Mouse (Mus musculus): ENCODE results near the gene Ttc27. TPM values are rescaled to one million over a fixed set of nuclear protein-coding genes. Genes with fewer than 3 reads are reported as not detected.
A peak's percentile ranks its signal among the peaks of the same experiment; 100 is the strongest.

The Ttc27 gene
- polyA plus RNA-seq, 1 experiment from 2014 or later: 21.3 TPM

GRCm38 (mm10) chr17:74710731-74711130 is 6.8 kb upstream of the Ttc27 start:
- 0 out of 2 replicates have a peak, but pooled peaks cover 5% of the 10 kb centered on the region for H3K27me3 ChIP-seq (replicated peaks)
- no peak overlapping the region for H3K4me3 ChIP-seq
- no peak for ATAC-seq (ENCODE audit: low FRiP score, low read depth)
- no peaks in the 10 kb centered on the region for H3K9me3 ChIP-seq
- 81% methylated on average over 4 of the region's 4 CpGs for whole genome bisulfite sequencing
- no peak overlapping the region for H3K4me2 ChIP-seq (replicated peaks)
- H3K9ac ChIP-seq: no peak overlapping the region
- no peak overlapping the region for H3K27ac ChIP-seq
- H3K36me3 ChIP-seq: no peaks in the 10 kb centered on the region
- no peaks in the 10 kb centered on the region for H3K4me1 ChIP-seq

- no peaks in the 10 kb centered on the region for H3K4me1 ChIP-seq
- H3K27ac ChIP-seq: no peak overlapping the region
- H3K9me3 ChIP-seq: no peaks in the 10 kb centered on the region
- H3K36me3 ChIP-seq: no peaks in the 10 kb centered on the region
- no peak overlapping the region for H3K9ac ChIP-seq
- 89% methylated on average over 8 of the region's 8 CpGs for WGBS
- peaks cover 10% of the 10 kb centered on the region; the same call in 1 of the 2 replicates for H3K27me3 ChIP-seq (replicated peaks)
- H3K4me2 ChIP-seq (replicated peaks): no peak overlapping the region
- no peak for ATAC-seq (ENCODE audit: low FRiP score, low read depth)
- H3K4me3 ChIP-seq: no peak overlapping the region
Observed at GRCm38 (mm10) chr17:74711627-74712026, 5.9 kb upstream of the Ttc27 start.

- 62% methylated on average over 3 of the region's 3 CpGs for WGBS
- Histone ChIP-seq H3K36me3 (no peaks in the 10 kb centered on the region), H3K9me3 (no peaks in the 10 kb centered on the region), H3K4me2 (replicated peaks) (no peak overlapping the region), H3K27ac (no peak overlapping the region), H3K4me1 (peaks cover 4% of the 10 kb centered on the region; the same call in 1 of the 2 replicates), H3K9ac (no peak overlapping the region), H3K27me3 (replicated peaks) (peaks cover 10% of the 10 kb centered on the region; the same call in 1 of the 2 replicates), H3K4me3 (no peak overlapping the region)
- no peak for ATAC-seq (ENCODE audit: low FRiP score, low read depth)
Observed at GRCm38 (mm10) chr17:74715128-74715527, 2.4 kb upstream of the Ttc27 start.

GRCm38 (mm10) chr17:74715724-74716123 is 1.8 kb upstream of the Ttc27 start:
- no peak overlapping the region for H3K4me3 ChIP-seq
- H3K9ac ChIP-seq: no peak overlapping the region
- 38% methylated on average over 1 of the region's 1 CpGs for WGBS
- H3K36me3 ChIP-seq: no peaks in the 10 kb centered on the region
- peaks cover 10% of the 10 kb centered on the region; the same call in 1 of the 2 replicates for H3K27me3 ChIP-seq (replicated peaks)
- H3K9me3 ChIP-seq: no peaks in the 10 kb centered on the region
- H3K27ac ChIP-seq: no peak overlapping the region
- no peak for ATAC-seq (ENCODE audit: low FRiP score, low read depth)
- H3K4me1 ChIP-seq: peaks cover 4% of the 10 kb centered on the region; the same call in 1 of the 2 replicates
- no peak overlapping the region for H3K4me2 ChIP-seq (replicated peaks)

- ATAC-seq (ENCODE audit: low FRiP score, low read depth): no peak
- WGBS: 71% methylated on average over 3 of the region's 3 CpGs
- H3K36me3 ChIP-seq: peaks cover 2% of the 10 kb centered on the region; the same call in 1 of the 2 replicates
- peak overlapping the region; percentile 76; the same call in 1 of the 2 replicates for H3K4me3 ChIP-seq
- no peaks in the 10 kb centered on the region for H3K9me3 ChIP-seq
- H3K27ac ChIP-seq: no peak overlapping the region
- peaks cover 10% of the 10 kb centered on the region; the same call in 1 of the 2 replicates for H3K27me3 ChIP-seq (replicated peaks)
- peak overlapping the region; percentile 86 for H3K4me2 ChIP-seq (replicated peaks)
- H3K9ac ChIP-seq: no peak overlapping the region
- H3K4me1 ChIP-seq: peaks cover 4% of the 10 kb centered on the region; the same call in 1 of the 2 replicates
Observed at GRCm38 (mm10) chr17:74716643-74717042, 889 bp upstream of the Ttc27 start.

- H3K4me3 ChIP-seq: peak overlapping the region; percentile 76
- peaks cover 10% of the 10 kb centered on the region; the same call in 1 of the 2 replicates for H3K27me3 ChIP-seq (replicated peaks)
- 0 out of 2 replicates have a peak overlapping the region, but pooled peaks have one; percentile 44 for H3K9ac ChIP-seq
- no peak overlapping the region for H3K27ac ChIP-seq
- peaks cover 4% of the 10 kb centered on the region; the same call in 1 of the 2 replicates for H3K4me1 ChIP-seq
- 11% methylated on average over 14 of the region's 14 CpGs for WGBS
- peaks cover 7% of the 10 kb centered on the region; the same call in 1 of the 2 replicates for H3K36me3 ChIP-seq
- no peaks in the 10 kb centered on the region for H3K9me3 ChIP-seq
- H3K4me2 ChIP-seq (replicated peaks): peak overlapping the region; percentile 86
- ATAC-seq (ENCODE audit: low FRiP score, low read depth): peak; percentile 49
Observed at GRCm38 (mm10) chr17:74717091-74717617, 378 bp upstream of the Ttc27 start.

GRCm38 (mm10) chr17:74732872-74733271 is 15.3 kb downstream of the Ttc27 start:
- H3K4me3 ChIP-seq: no peak overlapping the region
- H3K27me3 ChIP-seq (replicated peaks): no peaks in the 10 kb centered on the region
- H3K4me2 ChIP-seq (replicated peaks): no peak overlapping the region
- H3K4me1 ChIP-seq: no peaks in the 10 kb centered on the region
- no peaks in the 10 kb centered on the region for H3K9me3 ChIP-seq
- no peak overlapping the region for H3K27ac ChIP-seq
- H3K36me3 ChIP-seq: no peaks in the 10 kb centered on the region; the same call in 1 of the 2 replicates
- no peak overlapping the region for H3K9ac ChIP-seq
- ATAC-seq (ENCODE audit: low FRiP score, low read depth): no peak

- H3K27me3 ChIP-seq (replicated peaks): no peaks in the 10 kb centered on the region
- WGBS: 91% methylated on average over 11 of the region's 11 CpGs
Observed at GRCm38 (mm10) chr17:74735392-74735791, 17.9 kb downstream of the Ttc27 start.

GRCm38 (mm10) chr17:74749659-74750058 is 32.1 kb downstream of the Ttc27 start:
- Histone ChIP-seq H3K9ac (no peak overlapping the region), H3K4me2 (replicated peaks) (no peak overlapping the region), H3K4me3 (no peak overlapping the region), H3K4me1 (no peaks in the 10 kb centered on the region), H3K9me3 (no peaks in the 10 kb centered on the region), H3K27ac (no peak overlapping the region), H3K27me3 (replicated peaks) (no peaks in the 10 kb centered on the region), H3K36me3 (peaks cover 5% of the 10 kb centered on the region; the same call in 1 of the 2 replicates)
- ATAC-seq (ENCODE audit: low FRiP score, low read depth): no peak
- WGBS: 85% methylated on average over 1 of the region's 1 CpGs

More at GRCm38 (mm10) chr17:74735392-74735791, 17.9 kb downstream of the Ttc27 start:
- no peak overlapping the region for H3K9ac ChIP-seq
- ATAC-seq (ENCODE audit: low FRiP score, low read depth): no peak
- peaks cover 3% of the 10 kb centered on the region; the same call in 1 of the 2 replicates for H3K36me3 ChIP-seq
- H3K4me3 ChIP-seq: no peak overlapping the region
- no peak overlapping the region for H3K4me2 ChIP-seq (replicated peaks)
- no peak overlapping the region for H3K27ac ChIP-seq
- no peaks in the 10 kb centered on the region for H3K4me1 ChIP-seq
- H3K9me3 ChIP-seq: no peaks in the 10 kb centered on the region

- Histone ChIP-seq H3K4me1 (no peaks in the 10 kb centered on the region), H3K9me3 (no peaks in the 10 kb centered on the region), H3K9ac (no peak overlapping the region), H3K27me3 (replicated peaks) (no peaks in the 10 kb centered on the region), H3K4me2 (replicated peaks) (no peak overlapping the region), H3K27ac (no peak overlapping the region), H3K4me3 (no peak overlapping the region), H3K36me3 (peaks cover 5% of the 10 kb centered on the region; the same call in 1 of the 2 replicates)
- WGBS: 93% methylated on average over 4 of the region's 4 CpGs
- ATAC-seq (ENCODE audit: low FRiP score, low read depth): no peak
Observed at GRCm38 (mm10) chr17:74751026-74751425, 33.5 kb downstream of the Ttc27 start.

GRCm38 (mm10) chr17:74752906-74753627 is 35.5 kb downstream of the Ttc27 start:
- 91% methylated on average over 8 of the region's 8 CpGs for WGBS
- ATAC-seq (ENCODE audit: low FRiP score, low read depth): no peak
- Histone ChIP-seq H3K4me3 (no peak overlapping the region), H3K4me2 (replicated peaks) (no peak overlapping the region), H3K27ac (no peak overlapping the region), H3K36me3 (peaks cover 2% of the 10 kb centered on the region; the same call in 1 of the 2 replicates), H3K9me3 (no peaks in the 10 kb centered on the region), H3K27me3 (replicated peaks) (no peaks in the 10 kb centered on the region), H3K9ac (no peak overlapping the region), H3K4me1 (no peaks in the 10 kb centered on the region)

GRCm38 (mm10) chr17:74753628-74754104 is 36.1 kb downstream of the Ttc27 start:
- no peak for ATAC-seq (ENCODE audit: low FRiP score, low read depth)
- Histone ChIP-seq H3K9ac (no peak overlapping the region), H3K4me3 (no peak overlapping the region), H3K36me3 (peaks cover 3% of the 10 kb centered on the region; the same call in 1 of the 2 replicates), H3K4me1 (no peaks in the 10 kb centered on the region), H3K27me3 (replicated peaks) (no peaks in the 10 kb centered on the region), H3K4me2 (replicated peaks) (no peak overlapping the region), H3K9me3 (no peaks in the 10 kb centered on the region), H3K27ac (no peak overlapping the region)
- WGBS: 80% methylated on average over 5 of the region's 5 CpGs

Measured in neural tube, embryonic 12.5 days (tissue).